Mouse (Mus musculus): ENCODE measurements around the gene Ptprz1.
"Not testable (repeated sequence)": the region's sequence is repeated elsewhere in the genome, so short reads cannot be mapped to it uniquely, and the experiment has no call there.

Ptprz1 gene

GRCm38 (mm10) chr6:22984520-22985154 is 109.3 kb downstream of the Ptprz1 start:
- in situ Hi-C loops (cut with MboI; ENCODE audit: unreplicated experiment in 2 of 2): no loop called here

GRCm38 (mm10) chr6:23003152-23003551 is 127.8 kb downstream of the Ptprz1 start:
- in situ Hi-C loops (cut with MboI; ENCODE audit: unreplicated experiment in 2 of 2): no loop called here

- in situ Hi-C loops (cut with MboI; ENCODE audit: unreplicated experiment in 2 of 2): no loop called here
These were observed 139.8 kb downstream of the Ptprz1 start for GRCm38 (mm10) chr6:23014988-23015613.

GRCm38 (mm10) chr6:23028251-23028650 is 152.9 kb downstream of the Ptprz1 start:
- in situ Hi-C loops (cut with MboI; ENCODE audit: unreplicated experiment in 2 of 2): no loop called here

GRCm38 (mm10) chr6:23048836-23049235 is 173.5 kb downstream of the Ptprz1 start:
- in situ Hi-C loops (cut with MboI; ENCODE audit: unreplicated experiment in 2 of 2): no loop called here

GRCm38 (mm10) chr6:23055734-23056133 is 180.4 kb downstream of the Ptprz1 start:
- in situ Hi-C loops (cut with MboI; ENCODE audit: unreplicated experiment in 2 of 2): no loop called here

GRCm38 (mm10) chr6:23076060-23076459 is 200.8 kb downstream of the Ptprz1 start:
- in situ Hi-C loops (cut with MboI; ENCODE audit: unreplicated experiment in 2 of 2): no loop called here

- in situ Hi-C loops (cut with MboI; ENCODE audit: unreplicated experiment in 2 of 2): no loop called here
These were observed 203.0 kb downstream of the Ptprz1 start for GRCm38 (mm10) chr6:23078273-23078672.

GRCm38 (mm10) chr6:23079991-23080680 is 204.8 kb downstream of the Ptprz1 start:
- in situ Hi-C loops (cut with MboI; ENCODE audit: unreplicated experiment in 2 of 2): no loop called here

GRCm38 (mm10) chr6:23084587-23085421 is 209.5 kb downstream of the Ptprz1 start:
- in situ Hi-C loops (cut with MboI; ENCODE audit: unreplicated experiment in 2 of 2): no loop called here

- in situ Hi-C loops (cut with MboI; ENCODE audit: unreplicated experiment in 2 of 2): not testable (repeated sequence)
These were observed 214.0 kb downstream of the Ptprz1 start for GRCm38 (mm10) chr6:23089292-23089691.

- in situ Hi-C loops (cut with MboI; ENCODE audit: unreplicated experiment in 2 of 2): not testable (repeated sequence)
These were observed 215.2 kb downstream of the Ptprz1 start for GRCm38 (mm10) chr6:23090346-23091055.

Data from v-Abl transformed pro-B cells (cell line).